Mouse (Mus musculus): ENCODE results near the gene Phldb1. TPM values are rescaled to one million over a fixed set of nuclear protein-coding genes. Genes with fewer than 3 reads are reported as not detected.
A peak's percentile ranks its signal among the peaks of the same experiment; 100 is the strongest.
"Not testable (repeated sequence)": the region's sequence is repeated elsewhere in the genome, so short reads cannot be mapped to it uniquely, and the experiment has no call there.

Gene Phldb1
- polyA plus RNA-seq, 1 experiment from 2014 or later = 32.8 TPM

DNA sequence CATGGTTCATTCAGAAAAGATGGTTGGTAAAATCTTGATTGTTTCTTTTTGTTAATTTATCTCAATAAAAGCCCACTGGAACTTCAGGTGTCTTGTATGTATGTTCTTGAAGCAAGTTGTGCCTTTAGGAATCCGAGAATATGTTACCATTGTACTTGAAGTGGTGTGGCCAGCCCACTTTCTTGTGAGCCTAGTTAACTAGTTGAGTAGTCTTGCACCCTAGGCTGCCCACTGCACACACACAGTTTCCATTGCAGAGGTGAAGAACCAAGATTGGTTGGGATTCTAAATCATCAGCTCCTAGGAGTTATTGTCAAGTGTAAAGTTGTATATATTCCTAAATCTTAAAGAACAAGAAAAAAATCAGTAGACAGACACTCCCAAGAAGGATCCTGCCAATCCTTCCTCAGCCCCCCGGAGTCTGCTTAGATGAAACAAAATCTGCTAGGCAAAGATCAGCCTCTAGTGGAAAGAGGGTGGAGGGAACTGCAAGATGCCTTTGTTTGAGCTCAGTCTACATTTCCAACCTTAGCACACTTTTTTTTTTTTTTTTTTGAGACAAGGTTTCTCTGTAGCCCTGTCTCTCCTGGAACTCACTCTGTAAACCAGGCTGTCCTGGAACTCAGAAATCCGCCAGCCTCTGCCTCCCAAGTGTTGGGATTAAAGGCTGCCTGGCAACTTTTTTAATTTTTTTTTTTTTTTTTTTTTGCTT, 94.2 kb downstream of the Phldb1 start:
- Histone ChIP-seq H3K9me3 (ENCODE audit: control insufficient read depth, low read length) (no peaks in the 10 kb centered on the region), H3K9ac (ENCODE audit: low read length) (no peak overlapping the region), H3K4me3 (ENCODE audit: low read depth, low read length) (no peak overlapping the region), H3K27ac (ENCODE audit: low read depth, low read length) (no peak overlapping the region), H3K4me2 (no peak overlapping the region), H3K36me3 (ENCODE audit: control insufficient read depth, insufficient read depth, low read length) (peaks cover 21% of the 10 kb centered on the region), H3K4me1 (ENCODE audit: control insufficient read depth, insufficient read depth, low read length) (no peaks in the 10 kb centered on the region), H3K27me3 (ENCODE audit: control insufficient read depth, insufficient read depth, low read length) (no peaks in the 10 kb centered on the region)
- ATAC-seq (ENCODE audit: low FRiP score) (no peak), DNase-seq (ENCODE audit: low spot score, missing footprints) (peak; percentile 86)
- 86% methylated on average over 3 of the region's 3 CpGs for WGBS

DNA sequence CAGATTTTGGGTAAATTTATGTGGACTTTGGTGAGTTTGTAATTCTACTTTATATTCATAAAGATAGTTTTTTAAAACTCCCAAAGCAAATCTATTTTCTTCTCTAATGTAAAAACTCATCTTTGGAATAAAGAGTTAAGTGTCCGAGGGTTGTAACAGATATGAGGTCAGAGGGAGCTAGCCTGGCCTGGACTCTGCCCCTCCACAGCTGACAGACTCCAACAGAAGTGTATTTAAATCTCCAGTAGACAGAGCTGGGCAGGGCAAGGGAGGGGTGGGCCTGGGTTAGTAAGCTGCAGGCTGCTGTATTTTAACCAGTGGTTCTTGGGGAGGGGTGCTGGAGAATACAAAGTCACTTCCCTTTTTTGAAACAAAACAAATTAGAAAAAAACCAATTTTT, 95.0 kb downstream of the Phldb1 start:
- not testable (repeated sequence) for ATAC-seq (ENCODE audit: low FRiP score); H3K9me3 ChIP-seq (ENCODE audit: control insufficient read depth, low read length); H3K4me2 ChIP-seq; H3K4me3 ChIP-seq (ENCODE audit: low read depth, low read length); H3K4me1 ChIP-seq (ENCODE audit: control insufficient read depth, insufficient read depth, low read length); H3K9ac ChIP-seq (ENCODE audit: low read length); H3K27me3 ChIP-seq (ENCODE audit: control insufficient read depth, insufficient read depth, low read length); DNase-seq (ENCODE audit: low spot score, missing footprints); H3K27ac ChIP-seq (ENCODE audit: low read depth, low read length)
- H3K36me3 ChIP-seq (ENCODE audit: control insufficient read depth, insufficient read depth, low read length) = peaks cover 22% of the 10 kb centered on the region
- 96% methylated on average over 1 of the region's 1 CpGs for WGBS

DNA sequence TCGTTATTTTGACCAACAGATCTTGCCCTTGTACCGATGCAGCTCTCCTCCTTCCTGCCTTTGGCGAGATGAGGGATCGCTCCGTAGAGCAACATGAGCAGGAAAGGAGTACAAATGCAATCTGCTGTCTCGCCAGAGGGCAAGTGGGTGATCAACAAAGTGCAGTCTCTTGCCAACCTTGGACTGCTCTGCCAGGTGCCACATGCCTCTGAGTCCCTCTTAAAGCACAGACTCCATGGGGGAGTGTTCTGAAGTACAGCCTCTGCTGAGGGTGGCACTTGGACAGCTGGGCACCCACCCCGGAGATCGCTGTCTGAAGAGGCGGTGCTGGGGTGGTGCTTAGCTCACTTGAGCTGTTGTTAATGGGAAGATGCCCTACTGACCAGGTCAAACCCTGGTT, 96.3 kb downstream of the Phldb1 start:
- not testable (repeated sequence) for DNase-seq (ENCODE audit: low spot score, missing footprints); H3K4me3 ChIP-seq (ENCODE audit: low read depth, low read length); H3K9ac ChIP-seq (ENCODE audit: low read length); ATAC-seq (ENCODE audit: low FRiP score); H3K27ac ChIP-seq (ENCODE audit: low read depth, low read length); H3K27me3 ChIP-seq (ENCODE audit: control insufficient read depth, insufficient read depth, low read length); H3K4me2 ChIP-seq; H3K9me3 ChIP-seq (ENCODE audit: control insufficient read depth, low read length); H3K4me1 ChIP-seq (ENCODE audit: control insufficient read depth, insufficient read depth, low read length)
- WGBS = 97% methylated on average over 9 of the region's 9 CpGs
- H3K36me3 ChIP-seq (ENCODE audit: control insufficient read depth, insufficient read depth, low read length) = peaks cover 27% of the 10 kb centered on the region

DNA sequence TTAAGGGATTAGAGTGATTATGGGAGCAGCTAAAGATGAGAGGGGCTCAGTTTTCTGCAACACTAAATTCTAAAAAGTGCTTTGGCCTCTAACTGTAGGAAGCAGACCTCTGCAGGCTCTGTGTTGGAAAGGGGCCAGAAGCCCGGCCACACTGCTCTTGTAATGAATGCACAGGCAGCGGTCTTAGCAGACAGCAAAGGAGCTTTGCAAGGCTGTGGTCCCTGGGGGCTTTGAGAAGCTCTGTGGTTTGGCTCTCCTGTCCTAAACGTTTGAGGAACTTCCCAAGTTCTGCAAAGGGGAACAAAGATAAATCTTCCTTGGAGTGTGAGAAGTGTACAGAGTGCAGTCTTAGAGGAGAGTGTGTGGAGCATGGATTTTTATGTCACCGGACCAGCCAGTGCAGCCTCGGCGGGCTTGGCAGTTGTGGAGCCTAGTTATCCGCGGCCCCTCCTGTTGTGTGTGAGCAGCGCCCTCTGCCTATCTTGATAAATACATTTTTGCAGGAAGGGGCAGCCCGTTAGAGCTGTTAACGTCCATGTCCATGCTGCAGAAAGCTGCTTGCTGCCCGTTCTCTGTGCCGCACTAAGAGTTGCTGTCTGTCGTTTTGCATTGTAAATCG, 97.3 kb downstream of the Phldb1 start:
- ATAC-seq (ENCODE audit: low FRiP score) (no peak), DNase-seq (ENCODE audit: low spot score, missing footprints) (peak; percentile 87)
- no peak overlapping the region for H3K9ac ChIP-seq (ENCODE audit: low read length)
- no peaks in the 10 kb centered on the region for H3K9me3 ChIP-seq (ENCODE audit: control insufficient read depth, low read length)
- H3K27ac ChIP-seq (ENCODE audit: low read depth, low read length) = no peak overlapping the region
- 87% methylated on average over 15 of the region's 15 CpGs for WGBS
- no peak overlapping the region for H3K4me3 ChIP-seq (ENCODE audit: low read depth, low read length)
- no peaks in the 10 kb centered on the region for H3K4me1 ChIP-seq (ENCODE audit: control insufficient read depth, insufficient read depth, low read length)
- H3K4me2 ChIP-seq = no peak overlapping the region
- H3K27me3 ChIP-seq (ENCODE audit: control insufficient read depth, insufficient read depth, low read length) = no peaks in the 10 kb centered on the region
- H3K36me3 ChIP-seq (ENCODE audit: control insufficient read depth, insufficient read depth, low read length) = peaks cover 30% of the 10 kb centered on the region

Other genes starting within 250 kb of the Phldb1 start
- gene Cxcr5, start 173.3 kb downstream of the Phldb1 start, polyA plus RNA-seq (2014; fragmentation: Nextera tagmentation; extraction: Ambion mirVana) = 0.10 TPM in 1 of 2 replicates, not detected in the other
- 11.9 and 13.8 TPM in 2 replicates for gene Ddx6, start 130.3 kb downstream of the Phldb1 start, polyA plus RNA-seq (2014; fragmentation: Nextera tagmentation; extraction: Ambion mirVana)
- gene Treh, start 62.0 kb downstream of the Phldb1 start, polyA plus RNA-seq (2014; fragmentation: Nextera tagmentation; extraction: Ambion mirVana) = not detected in 2 replicates
- gene Arcn1, start 32.6 kb upstream of the Phldb1 start, polyA plus RNA-seq (2014; fragmentation: Nextera tagmentation; extraction: Ambion mirVana) = 191 and 213 TPM in 2 replicates
- 141 and 149 TPM in 2 replicates for gene Ift46, start 32.7 kb upstream of the Phldb1 start, polyA plus RNA-seq (2014; fragmentation: Nextera tagmentation; extraction: Ambion mirVana)
- gene Tmem25, start 64.1 kb upstream of the Phldb1 start, polyA plus RNA-seq (2014; fragmentation: Nextera tagmentation; extraction: Ambion mirVana) = 2.1 and 2.7 TPM in 2 replicates
- gene Ttc36, start 67.9 kb upstream of the Phldb1 start, polyA plus RNA-seq (2014; fragmentation: Nextera tagmentation; extraction: Ambion mirVana) = not detected in 2 replicates
- gene Kmt2a, start 146.1 kb upstream of the Phldb1 start, polyA plus RNA-seq (2014; fragmentation: Nextera tagmentation; extraction: Ambion mirVana) = 14.0 and 19.4 TPM in 2 replicates
- gene Atp5l, start 185.5 kb upstream of the Phldb1 start, polyA plus RNA-seq (2014; fragmentation: Nextera tagmentation; extraction: Ambion mirVana) = 574 and 619 TPM in 2 replicates
- 32.1 and 37.2 TPM in 2 replicates for gene Ube4a, start 230.4 kb upstream of the Phldb1 start, polyA plus RNA-seq (2014; fragmentation: Nextera tagmentation; extraction: Ambion mirVana)
- not detected in 2 replicates for gene Cd3g, start 245.2 kb upstream of the Phldb1 start, polyA plus RNA-seq (2014; fragmentation: Nextera tagmentation; extraction: Ambion mirVana)
- gene Cd3d, start 246.6 kb upstream of the Phldb1 start, polyA plus RNA-seq (2014; fragmentation: Nextera tagmentation; extraction: Ambion mirVana) = not detected in 2 replicates